Mouse (Mus musculus) brain, embryonic 14.5 days (tissue): Measurements from ENCODE around the gene Iqcb1.

Source experiments
- CTCF ChIP-seq: fragments of 200-500 bp; IDR thresholded peaks from 2 replicates; pipeline ENCODE4 v1.5.1; 2012; ENCODE audit warnings: inconsistent platforms, mild to moderate bottlenecking, moderate library complexity, borderline replicate concordance; ENCODE audit not compliant: insufficient read depth, insufficient read length; ENCODE audit errors: extremely low read depth
- POLR2A ChIP-seq: fragments of 200-500 bp; IDR thresholded peaks from 2 replicates; pipeline ENCODE4 v1.6.1; 2012; ENCODE audit warnings: mild to moderate bottlenecking, inconsistent platforms, borderline replicate concordance; ENCODE audit not compliant: poor library complexity, insufficient read depth, insufficient read length, severe bottlenecking; ENCODE audit errors: extremely low read depth

DNA sequence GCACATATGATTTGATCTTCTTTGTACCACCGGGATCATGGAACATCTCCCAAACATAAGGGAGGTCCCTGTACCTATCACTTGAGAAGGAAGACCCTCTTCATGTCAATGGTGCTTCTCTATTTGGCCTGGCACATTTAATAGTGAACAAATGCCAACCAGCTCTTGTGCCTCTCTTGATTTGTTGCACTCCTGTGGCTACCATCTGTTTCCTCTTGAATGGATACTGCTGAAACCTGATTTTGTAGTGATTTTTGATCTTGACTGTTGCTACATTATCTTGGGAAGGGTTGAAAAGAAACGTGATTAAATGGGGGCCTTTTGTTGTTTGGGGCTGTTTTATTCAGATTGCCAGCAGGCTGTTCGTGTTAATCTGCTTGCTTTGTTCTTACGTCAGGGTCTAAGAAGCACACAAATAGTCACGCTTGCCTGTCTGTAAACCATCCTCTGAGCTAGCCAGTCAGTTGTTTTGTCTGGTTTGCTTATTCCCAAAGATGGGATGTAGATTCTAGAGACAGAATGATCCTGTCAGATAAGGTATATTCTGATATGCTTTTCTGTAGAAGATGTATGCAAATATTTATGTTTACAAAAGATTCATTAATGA is 54.7 kb downstream of the Iqcb1 start:
- no peak for TF ChIP-seq CTCF
- no peak for TF ChIP-seq POLR2A
